Comparison of ENCODE assay signal across 7 mouse cellular contexts in the genomic region with DNA sequence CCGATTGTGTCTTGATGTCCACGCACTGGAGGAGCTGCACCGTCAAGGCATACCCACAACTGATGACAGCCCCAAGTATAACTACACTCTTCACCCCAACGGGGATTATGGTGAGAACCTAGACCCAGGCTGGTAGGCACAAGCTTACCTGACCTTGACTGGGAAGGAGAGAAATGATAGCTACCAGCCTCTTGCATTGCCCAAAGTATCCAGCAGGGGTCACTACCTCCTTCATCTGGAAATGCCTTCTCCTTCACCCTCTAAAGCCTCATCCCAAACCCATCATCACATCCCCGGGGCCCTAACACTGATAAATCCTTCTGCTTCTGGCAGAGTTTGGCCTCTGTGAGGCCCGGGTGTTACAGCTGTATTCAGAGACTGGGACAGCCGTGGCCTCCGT. TPM values are rescaled to one million over a fixed set of nuclear protein-coding genes. Genes with fewer than 3 reads are reported as not detected.
DNase-seq lines count a peak whose midpoint lies in the region; ATAC-seq and TF ChIP-seq lines count a peak whose summit lies in the region.

No protein-coding gene starts in this region.

- no peaks in the 10 kb centered on the region for H3K9me3 ChIP-seq in forebrain, postnatal 0 days (ENCODE audit: low read length)
- no peaks in the 10 kb centered on the region for H3K9me3 ChIP-seq in hindbrain, embryonic 15.5 days
- no peaks in the 10 kb centered on the region for H3K9me3 ChIP-seq in midbrain, embryonic 11.5 days (ENCODE audit: control insufficient read depth, low read length)

- peaks cover 18% of the 10 kb centered on the region for H3K36me3 ChIP-seq in forebrain, postnatal 0 days (ENCODE audit: insufficient read depth)
- H3K36me3 ChIP-seq in hindbrain, embryonic 15.5 days: no peaks in the 10 kb centered on the region
- 0 out of 2 replicates have a peak, but pooled peaks cover 5% of the 10 kb centered on the region for H3K36me3 ChIP-seq in midbrain, embryonic 11.5 days (ENCODE audit: control insufficient read depth, insufficient read depth, low read length)

- H3K4me1 ChIP-seq in forebrain, postnatal 0 days (ENCODE audit: insufficient read depth): no peaks in the 10 kb centered on the region
- peaks cover 3% of the 10 kb centered on the region for H3K4me1 ChIP-seq in hindbrain, embryonic 15.5 days (replicated peaks)
- no peaks in the 10 kb centered on the region; the same call in none of the 2 replicates for H3K4me1 ChIP-seq in midbrain, embryonic 11.5 days (ENCODE audit: control insufficient read depth, insufficient read depth, low read length)

- H3K27ac ChIP-seq in forebrain, postnatal 0 days (ENCODE audit: low read depth, low read length): no peak overlapping the region
- no peak overlapping the region for H3K27ac ChIP-seq in hindbrain, embryonic 15.5 days (replicated peaks)
- H3K27ac ChIP-seq in left cerebral cortex, adult 2 months: no peak overlapping the region
- H3K27ac ChIP-seq in midbrain, embryonic 11.5 days (ENCODE audit: low read depth, low read length): no peak overlapping the region

- H3K4me3 ChIP-seq in forebrain, postnatal 0 days (ENCODE audit: low read depth, low read length): no peak overlapping the region
- H3K4me3 ChIP-seq in hindbrain, embryonic 15.5 days: no peak overlapping the region
- H3K4me3 ChIP-seq in left cerebral cortex, adult 2 months: no peak overlapping the region
- no peak overlapping the region for H3K4me3 ChIP-seq in midbrain, embryonic 11.5 days (ENCODE audit: low read depth, low read length)

- peak; percentile 95 for TF ChIP-seq CTCF in forebrain, postnatal 0 days (IDR thresholded peaks at IDR 0.05; ENCODE audit: low read depth)
- peak; percentile 98 for TF ChIP-seq CTCF in left cerebral cortex, adult 2 months (IDR thresholded peaks at IDR 0.05)

- peak; percentile 54 for DNase-seq in T-cell, adult 2 months (ENCODE audit: low spot score)
- DNase-seq in cerebellum, adult 18-20 months: peak; percentile 92 to 94
- DNase-seq in forebrain, postnatal 0 days: peak; percentile 89
- peak; percentile 69 to 87 for DNase-seq in left cerebral cortex, adult 2 months (ENCODE audit: extremely low spot score in 1 of 2, low spot score in 2 of 2)
- peak; percentile 98 for DNase-seq in midbrain, embryonic 11.5 days (ENCODE audit: low spot score, missing footprints)
- peak; percentile 43 to 55 for DNase-seq in right cerebral cortex, postnatal 36 days (ENCODE audit: low spot score in 2 of 2)

- no peak overlapping the region for H3K4me2 ChIP-seq in forebrain, postnatal 0 days (ENCODE audit: low read depth)
- H3K4me2 ChIP-seq in hindbrain, embryonic 15.5 days: no peak overlapping the region
- no peak overlapping the region for H3K4me2 ChIP-seq in midbrain, embryonic 11.5 days

- intact Hi-C loops in left cerebral cortex, adult 2 months (cut with DNase I): loop anchor here (1.0 kb wide), 1 partner anchor 36 kb away; no protein-coding TSS in a partner anchor

- ATAC-seq in forebrain, postnatal 0 days: peak; percentile 71
- ATAC-seq in hindbrain, embryonic 15.5 days (ENCODE audit: low FRiP score, low read depth): peak; percentile 36; the same call in 1 of the 2 replicates
- ATAC-seq in midbrain, embryonic 11.5 days (ENCODE audit: low FRiP score): peak; percentile 45; the same call in 1 of the 2 replicates

- H3K9ac ChIP-seq in forebrain, postnatal 0 days: no peak overlapping the region
- no peak overlapping the region for H3K9ac ChIP-seq in hindbrain, embryonic 15.5 days
- H3K9ac ChIP-seq in midbrain, embryonic 11.5 days (ENCODE audit: low read length): no peak overlapping the region

- H3K27me3 ChIP-seq in forebrain, postnatal 0 days (ENCODE audit: insufficient read depth, low read length): no peaks in the 10 kb centered on the region
- no peaks in the 10 kb centered on the region for H3K27me3 ChIP-seq in hindbrain, embryonic 15.5 days
- H3K27me3 ChIP-seq in midbrain, embryonic 11.5 days (ENCODE audit: control insufficient read depth, insufficient read depth, low read length): no peaks in the 10 kb centered on the region

- 55% methylated on average over 8 of the region's 8 CpGs for WGBS in forebrain, postnatal 0 days
- 48% methylated on average over 8 of the region's 8 CpGs for WGBS in hindbrain, embryonic 15.5 days
- WGBS in midbrain, embryonic 11.5 days: 56% methylated on average over 8 of the region's 8 CpGs

RNA-seq across cellular contexts. Expression of gene Tcte1, which starts 6.7 kb away (rescaled TPM):
- 1.0 and 1.4 TPM in 2 replicates for total RNA-seq in forebrain, postnatal 0 days (2014; rRNA removed)
- polyA plus RNA-seq in forebrain, postnatal 0 days (2015; fragmentation: Nextera tagmentation; extraction: Ambion mirVana): 4.7 and 5.7 TPM in 2 replicates
- polyA plus RNA-seq in hindbrain, embryonic 15.5 days (2015; fragmentation: Nextera tagmentation; extraction: Ambion mirVana): 4.3 and 5.2 TPM in 2 replicates
- 1 to 10 TPM; 1.1 to 1.3 TPM for total RNA-seq in left cerebral cortex, adult 2 months (2021)
- polyA plus RNA-seq in midbrain, embryonic 11.5 days (2014; fragmentation: Nextera tagmentation; extraction: Ambion mirVana): 1.7 and 2.0 TPM in 2 replicates

RNA-seq across cellular contexts. Expression of gene Aars2, which starts 9.8 kb away (rescaled TPM):
- 19.2 and 20.8 TPM in 2 replicates for total RNA-seq in forebrain, postnatal 0 days (2014; rRNA removed)
- polyA plus RNA-seq in forebrain, postnatal 0 days (2015; fragmentation: Nextera tagmentation; extraction: Ambion mirVana): 10.9 and 12.0 TPM in 2 replicates
- 19.4 and 19.9 TPM in 2 replicates for polyA plus RNA-seq in hindbrain, embryonic 15.5 days (2015; fragmentation: Nextera tagmentation; extraction: Ambion mirVana)
- 10 to 100 TPM; 27.2 to 29.1 TPM for total RNA-seq in left cerebral cortex, adult 2 months (2021)
- polyA plus RNA-seq in midbrain, embryonic 11.5 days (2014; fragmentation: Nextera tagmentation; extraction: Ambion mirVana): 13.5 and 18.1 TPM in 2 replicates

RNA-seq across cellular contexts. Expression of gene Tmem151b, which starts 33.0 kb away (rescaled TPM):
- 79.2 and 79.6 TPM in 2 replicates for total RNA-seq in forebrain, postnatal 0 days (2014; rRNA removed)
- polyA plus RNA-seq in forebrain, postnatal 0 days (2015; fragmentation: Nextera tagmentation; extraction: Ambion mirVana): 32.2 and 33.7 TPM in 2 replicates
- 27.4 and 31.9 TPM in 2 replicates for polyA plus RNA-seq in hindbrain, embryonic 15.5 days (2015; fragmentation: Nextera tagmentation; extraction: Ambion mirVana)
- total RNA-seq in left cerebral cortex, adult 2 months (2021): 100 to 1,000 TPM; 132 to 133 TPM
- polyA plus RNA-seq in midbrain, embryonic 11.5 days (2014; fragmentation: Nextera tagmentation; extraction: Ambion mirVana): 5.1 and 6.2 TPM in 2 replicates

RNA-seq across cellular contexts. Expression of gene Nfkbie, which starts 39.0 kb away (rescaled TPM):
- 2.8 and 3.1 TPM in 2 replicates for total RNA-seq in forebrain, postnatal 0 days (2014; rRNA removed)
- polyA plus RNA-seq in forebrain, postnatal 0 days (2015; fragmentation: Nextera tagmentation; extraction: Ambion mirVana): 2.2 and 2.7 TPM in 2 replicates
- 4.8 and 6.4 TPM in 2 replicates for polyA plus RNA-seq in hindbrain, embryonic 15.5 days (2015; fragmentation: Nextera tagmentation; extraction: Ambion mirVana)
- 1 to 10 TPM; 2.3 to 2.4 TPM for total RNA-seq in left cerebral cortex, adult 2 months (2021)
- 7.8 and 9.0 TPM in 2 replicates for polyA plus RNA-seq in midbrain, embryonic 11.5 days (2014; fragmentation: Nextera tagmentation; extraction: Ambion mirVana)

RNA-seq across cellular contexts. Expression of gene Spats1, which starts 41.3 kb away (rescaled TPM):
- total RNA-seq in forebrain, postnatal 0 days (2014; rRNA removed): 0.92 and 1.6 TPM in 2 replicates
- 1.3 and 2.7 TPM in 2 replicates for polyA plus RNA-seq in forebrain, postnatal 0 days (2015; fragmentation: Nextera tagmentation; extraction: Ambion mirVana)
- 1.8 and 2.2 TPM in 2 replicates for polyA plus RNA-seq in hindbrain, embryonic 15.5 days (2015; fragmentation: Nextera tagmentation; extraction: Ambion mirVana)
- 1 to 10 TPM; 5.5 to 5.8 TPM for total RNA-seq in left cerebral cortex, adult 2 months (2021)
- 0.40 and 0.46 TPM in 2 replicates for polyA plus RNA-seq in midbrain, embryonic 11.5 days (2014; fragmentation: Nextera tagmentation; extraction: Ambion mirVana)
